Mouse (Mus musculus): ENCODE data around the gene Rnf44. TPM values are rescaled to one million over a fixed set of nuclear protein-coding genes. Genes with fewer than 3 reads are reported as not detected.

The Rnf44 gene
- polyA plus RNA-seq, 1 experiment from 2014 or later: 75.9 TPM

GRCm38 (mm10) chr13:54632731-54633277, 60.9 kb downstream of the Rnf44 start:
- no peaks in the 10 kb centered on the region for H3K9me3 ChIP-seq (ENCODE audit: control insufficient read depth, low read length)
- 80% methylated on average over 3 of the region's 3 CpGs for WGBS
- ATAC-seq (ENCODE audit: low FRiP score) (no peak), DNase-seq (ENCODE audit: low spot score) (no peak)
- H3K4me1 ChIP-seq (replicated peaks; ENCODE audit: control insufficient read depth, insufficient read depth, low read length): no peaks in the 10 kb centered on the region
- peaks cover 21% of the 10 kb centered on the region for H3K36me3 ChIP-seq (replicated peaks; ENCODE audit: control insufficient read depth, insufficient read depth)
- H3K9ac ChIP-seq: no peak overlapping the region
- no peaks in the 10 kb centered on the region for H3K27me3 ChIP-seq (ENCODE audit: control insufficient read depth, insufficient read depth, low read length)
- no peak overlapping the region for H3K4me2 ChIP-seq (replicated peaks)
- no peak overlapping the region for H3K4me3 ChIP-seq (replicated peaks; ENCODE audit: low read length)
- H3K27ac ChIP-seq: no peak overlapping the region

Other genes starting within 250 kb of the Rnf44 start
- gene Thoc3, start 225.1 kb downstream of the Rnf44 start, polyA plus RNA-seq (2014; fragmentation: Nextera tagmentation; extraction: Ambion mirVana): 92.9 and 98.6 TPM in 2 replicates
- 27.2 and 28.5 TPM in 2 replicates for gene Simc1, start 190.1 kb downstream of the Rnf44 start, polyA plus RNA-seq (2014; fragmentation: Nextera tagmentation; extraction: Ambion mirVana)
- gene 4833439L19Rik, start 128.5 kb downstream of the Rnf44 start, polyA plus RNA-seq (2014; fragmentation: Nextera tagmentation; extraction: Ambion mirVana): 237 and 263 TPM in 2 replicates
- gene Arl10, start 118.9 kb downstream of the Rnf44 start, polyA plus RNA-seq (2014; fragmentation: Nextera tagmentation; extraction: Ambion mirVana): 83.0 and 88.8 TPM in 2 replicates
- gene Nop16, start 103.8 kb downstream of the Rnf44 start, polyA plus RNA-seq (2014; fragmentation: Nextera tagmentation; extraction: Ambion mirVana): 42.1 and 46.7 TPM in 2 replicates
- gene Higd2a, start 103.7 kb downstream of the Rnf44 start, polyA plus RNA-seq (2014; fragmentation: Nextera tagmentation; extraction: Ambion mirVana): 261 and 275 TPM in 2 replicates
- 177 and 198 TPM in 2 replicates for gene Cltb, start 82.6 kb downstream of the Rnf44 start, polyA plus RNA-seq (2014; fragmentation: Nextera tagmentation; extraction: Ambion mirVana)
- gene Faf2, start 72.1 kb downstream of the Rnf44 start, polyA plus RNA-seq (2014; fragmentation: Nextera tagmentation; extraction: Ambion mirVana): 81.4 and 88.8 TPM in 2 replicates
- 0.14 and 0.16 TPM in 2 replicates for gene Cdhr2, start 7.6 kb upstream of the Rnf44 start, polyA plus RNA-seq (2014; fragmentation: Nextera tagmentation; extraction: Ambion mirVana)
- 23.5 and 31.6 TPM in 2 replicates for gene Gprin1, start 56.0 kb upstream of the Rnf44 start, polyA plus RNA-seq (2014; fragmentation: Nextera tagmentation; extraction: Ambion mirVana)
- 78.0 and 103 TPM in 2 replicates for gene Sncb, start 72.7 kb upstream of the Rnf44 start, polyA plus RNA-seq (2014; fragmentation: Nextera tagmentation; extraction: Ambion mirVana)
- not detected in 2 replicates for gene Eif4e1b, start 90.1 kb upstream of the Rnf44 start, polyA plus RNA-seq (2014; fragmentation: Nextera tagmentation; extraction: Ambion mirVana)
- 72.8 and 74.1 TPM in 2 replicates for gene Tspan17, start 95.5 kb upstream of the Rnf44 start, polyA plus RNA-seq (2014; fragmentation: Nextera tagmentation; extraction: Ambion mirVana)

Data from hindbrain, embryonic 14.5 days (tissue).